Mouse (Mus musculus) heart, embryonic 13.5 days (tissue): ENCODE results near the gene Pak2. TPM values are rescaled to one million over a fixed set of nuclear protein-coding genes. Genes with fewer than 3 reads are reported as not detected.

Experiments used
- ATAC-seq: fragments of 200-750 bp; cut with Nextera tagmentation; 2 replicates; pipeline ENCODE4 v1.8.0; 2017; ENCODE audit warnings: moderate TSS enrichment; ENCODE audit not compliant: insufficient number of reproducible peaks, low FRiP score, low TSS enrichment; ENCODE audit errors: extremely low read depth
- H3K27ac ChIP-seq: fragments of 300-500 bp; sonication (generic); replicated peaks from 2 replicates; pipeline ENCODE4 v1.5.1; 2015; ENCODE audit warnings: moderate library complexity, mild to moderate bottlenecking, inconsistent platforms
- H3K27me3 ChIP-seq: fragments of 300-500 bp; sonication (generic); replicated peaks from 2 replicates; pipeline ENCODE4 v1.6.1; 2015; ENCODE audit warnings: mild to moderate bottlenecking, inconsistent platforms
- H3K36me3 ChIP-seq: fragments of 300-500 bp; sonication (generic); 2 replicates; pipeline ENCODE4 v1.6.1; 2015; ENCODE audit warnings: mild to moderate bottlenecking, inconsistent platforms
- H3K4me1 ChIP-seq: fragments of 300-500 bp; sonication (generic); 2 replicates; pipeline ENCODE4 v1.6.1; 2015; ENCODE audit warnings: inconsistent platforms
- H3K4me2 ChIP-seq: fragments of 300-500 bp; sonication (generic); 2 replicates; pipeline ENCODE4 v1.6.1; 2015; ENCODE audit warnings: inconsistent platforms, mild to moderate bottlenecking, moderate library complexity
- H3K4me3 ChIP-seq: fragments of 300-500 bp; sonication (generic); 2 replicates; pipeline ENCODE4 v1.5.1; 2015; ENCODE audit warnings: moderate library complexity, mild to moderate bottlenecking, inconsistent platforms
- H3K9ac ChIP-seq: fragments of 300-500 bp; sonication (generic); 2 replicates; pipeline ENCODE4 v1.6.1; 2015; ENCODE audit warnings: inconsistent platforms, mild to moderate bottlenecking, moderate library complexity
- H3K9me3 ChIP-seq: fragments of 300-500 bp; sonication (generic); 2 replicates; pipeline ENCODE4 v1.6.1; 2016; ENCODE audit warnings: inconsistent platforms
- WGBS: fragments of 180-500 bp; shearing (Covaris S2); methylation state at CpG from one replicate; pipeline ENCODE4 v1.1.7; 2015; ENCODE audit warnings: mixed read lengths; 5-methylcytosine and 5-hydroxymethylcytosine counted together
- polyA plus RNA-seq: library from polyadenylated mRNA; unstranded; fragments of >200 nt; fragmentation: Nextera tagmentation; extraction: Ambion mirVana; gene quantifications from 2 replicates; pipeline ENCODE4 v1.2.1, GENCODE M21; 2015

The Pak2 gene
- 23.1 and 23.2 TPM in 2 replicates for polyA plus RNA-seq

DNA sequence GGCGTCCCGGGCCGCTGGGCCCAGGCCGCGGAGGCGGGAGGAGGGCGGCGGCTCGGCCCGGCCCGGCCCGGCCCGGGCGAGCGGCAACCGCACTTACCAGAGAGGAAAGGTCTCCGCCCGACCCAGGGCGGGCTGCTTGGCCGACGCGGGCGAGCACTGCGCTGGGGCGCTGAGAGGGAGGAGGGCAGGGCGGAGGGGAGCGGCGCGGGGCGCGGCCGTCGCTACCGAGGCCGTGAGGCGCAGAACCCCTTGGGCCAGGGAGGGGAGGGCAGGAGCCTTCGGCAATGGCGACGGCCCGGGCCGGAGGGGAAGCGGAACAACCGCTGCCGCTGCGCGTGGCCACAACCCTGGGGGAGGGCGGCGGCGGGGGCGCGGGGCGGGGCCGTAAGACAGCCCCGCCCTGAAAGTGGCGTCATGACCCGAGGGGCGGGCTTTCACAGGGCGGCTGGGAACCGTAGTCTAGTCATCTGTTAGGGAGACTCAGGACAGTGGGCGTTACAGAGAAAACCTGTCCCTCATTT is at the start of gene Pak2:
Pak2 (minus strand) TSS at position 352 of the 521 bp plus-strand sequence.
- peaks cover 28% of the 10 kb centered on the region for H3K4me1 ChIP-seq
- peak within 1 kb of the TSS; percentile 91 for H3K4me3 ChIP-seq
- peak within 1 kb of the TSS; percentile 90 for H3K4me2 ChIP-seq
- H3K36me3 ChIP-seq: peaks cover 22% of the 10 kb centered on the region
- H3K9ac ChIP-seq: peak within 1 kb of the TSS; percentile 99
- no peaks in the 10 kb centered on the region for H3K9me3 ChIP-seq
- H3K27ac ChIP-seq: peak within 1 kb of the TSS; percentile 98
- WGBS: under 1% methylated on average over 48 of the region's 60 CpGs
- H3K27me3 ChIP-seq: no peaks in the 10 kb centered on the region
- peak; percentile 96 for ATAC-seq

DNA sequence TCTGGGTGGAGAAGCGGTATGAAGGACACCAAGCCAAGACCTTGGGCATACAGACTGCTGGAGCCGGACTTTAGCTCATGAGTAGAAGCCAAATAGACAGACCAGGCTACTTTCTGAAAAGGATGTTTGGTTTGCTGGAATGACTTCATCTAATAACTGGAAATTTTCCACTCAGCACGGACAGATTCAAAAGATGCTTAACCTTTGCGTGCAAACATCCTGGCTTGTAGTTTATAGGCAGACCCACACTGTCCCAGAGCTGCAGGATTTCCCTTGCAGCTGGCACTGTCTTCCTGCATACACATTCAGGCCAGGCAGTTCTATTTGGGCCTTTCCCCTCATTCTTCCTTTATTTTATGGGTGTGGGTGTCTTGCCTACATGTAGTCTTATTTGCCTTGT is 47.9 kb upstream of the Pak2 start:
- Histone ChIP-seq H3K36me3 (no peaks in the 10 kb centered on the region), H3K4me3 (no peak overlapping the region), H3K9me3 (no peaks in the 10 kb centered on the region), H3K9ac (no peak overlapping the region), H3K4me2 (no peak overlapping the region), H3K27ac (peak overlapping the region; percentile 66), H3K4me1 (peaks cover 10% of the 10 kb centered on the region), H3K27me3 (no peaks in the 10 kb centered on the region)
- 71% methylated on average over 4 of the region's 4 CpGs for WGBS
- no peak for ATAC-seq

DNA sequence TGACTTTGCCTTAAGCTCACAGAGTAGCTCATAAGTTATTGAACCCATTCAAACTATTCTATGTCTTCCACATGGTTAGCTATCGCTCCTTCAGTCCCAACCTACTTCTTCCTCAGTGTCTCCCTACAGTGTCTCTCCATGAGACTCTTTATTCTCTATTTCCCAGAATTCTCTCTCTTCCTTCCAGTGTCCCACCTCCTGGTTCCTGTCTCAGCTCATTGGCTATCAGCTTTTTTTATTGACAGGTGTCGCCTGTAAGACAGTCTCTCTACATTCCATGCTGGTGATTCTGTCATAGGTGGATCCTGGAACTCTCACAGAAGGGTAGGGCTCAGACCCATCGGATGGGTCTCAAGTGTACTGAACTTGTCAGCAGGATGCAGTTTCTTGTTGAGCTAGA is 46.2 kb upstream of the Pak2 start:
- H3K9me3 ChIP-seq: no peaks in the 10 kb centered on the region
- H3K27ac ChIP-seq: no peak overlapping the region
- peaks cover 10% of the 10 kb centered on the region for H3K4me1 ChIP-seq
- no peaks in the 10 kb centered on the region for H3K27me3 ChIP-seq
- no peak overlapping the region for H3K9ac ChIP-seq
- no peaks in the 10 kb centered on the region for H3K36me3 ChIP-seq
- H3K4me3 ChIP-seq: no peak overlapping the region
- ATAC-seq: no peak
- no peak overlapping the region for H3K4me2 ChIP-seq
- 81% methylated on average over 3 of the region's 3 CpGs for WGBS

DNA sequence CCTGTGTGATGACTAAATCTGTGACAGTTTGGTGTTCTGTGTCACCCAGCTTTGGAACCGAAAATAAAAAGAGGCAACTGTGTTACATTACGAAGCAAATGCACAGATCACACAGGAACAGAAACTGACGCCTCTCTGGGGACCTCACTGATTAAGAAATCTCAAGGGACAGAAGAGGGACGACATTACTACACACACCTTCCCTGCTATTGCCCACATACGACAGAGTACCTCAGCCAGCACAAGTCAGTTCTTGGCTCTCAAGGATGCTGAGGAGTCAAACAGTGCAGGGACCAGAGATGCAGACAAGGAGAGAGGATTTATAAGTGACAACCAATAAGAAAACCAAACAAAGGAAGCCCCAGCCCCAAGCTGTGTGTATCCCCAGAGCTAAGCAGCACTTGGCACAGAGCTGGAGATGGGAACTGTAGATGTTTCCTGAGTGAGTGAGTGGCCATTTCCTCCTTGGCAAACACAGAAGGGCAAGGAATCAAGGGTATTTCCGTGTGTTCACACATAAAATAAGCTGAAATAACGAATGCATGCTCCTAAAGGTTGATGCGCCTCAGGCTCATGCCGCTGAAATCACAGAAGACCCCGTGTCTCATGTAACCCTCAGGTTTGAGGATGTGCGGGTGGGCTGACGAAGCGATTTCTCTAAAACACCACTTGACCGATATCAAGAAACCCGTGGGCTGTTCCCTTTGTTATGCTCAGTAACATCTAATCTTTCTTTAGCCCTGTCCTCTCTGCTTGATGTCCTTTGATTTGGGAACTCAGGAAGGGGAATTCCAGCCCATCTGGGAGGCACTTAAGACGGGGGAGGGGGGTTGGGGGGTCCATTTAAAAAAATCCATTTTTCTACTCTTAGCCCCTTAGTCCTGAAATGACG is 45.5 kb upstream of the Pak2 start:
- H3K36me3 ChIP-seq: no peaks in the 10 kb centered on the region
- H3K4me2 ChIP-seq: no peak overlapping the region
- no peaks in the 10 kb centered on the region for H3K27me3 ChIP-seq
- H3K4me3 ChIP-seq: no peak overlapping the region
- H3K9ac ChIP-seq: no peak overlapping the region
- peak overlapping the region; percentile 8; the same call in 1 of the 2 replicates for H3K27ac ChIP-seq
- 48% methylated on average over 17 of the region's 17 CpGs for WGBS
- H3K4me1 ChIP-seq: peaks cover 4% of the 10 kb centered on the region
- H3K9me3 ChIP-seq: no peaks in the 10 kb centered on the region
- no peak for ATAC-seq

DNA sequence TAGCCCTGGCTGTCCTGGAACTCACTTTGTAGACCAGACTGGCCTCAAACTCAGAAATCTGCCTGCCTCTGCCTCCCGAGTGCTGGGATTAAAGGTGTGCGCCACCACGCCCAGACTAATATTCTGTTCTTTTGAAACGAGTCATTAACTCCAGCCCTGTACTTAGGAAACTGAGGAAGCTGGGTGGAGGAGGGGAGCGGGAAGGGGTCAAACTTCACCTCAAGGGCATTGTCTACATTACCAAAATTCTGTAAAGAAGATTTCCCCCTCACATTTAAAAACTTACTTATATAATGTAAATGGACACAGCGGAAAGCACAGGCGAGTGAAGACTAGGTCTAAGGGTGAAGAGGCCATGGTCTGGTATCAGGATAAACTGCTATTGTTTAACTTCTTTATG is 44.9 kb upstream of the Pak2 start:
- no peak overlapping the region for H3K4me3 ChIP-seq
- H3K9me3 ChIP-seq: no peaks in the 10 kb centered on the region
- H3K36me3 ChIP-seq: no peaks in the 10 kb centered on the region
- no peaks in the 10 kb centered on the region for H3K4me1 ChIP-seq
- no peak overlapping the region for H3K4me2 ChIP-seq
- no peaks in the 10 kb centered on the region for H3K27me3 ChIP-seq
- no peak overlapping the region for H3K27ac ChIP-seq
- WGBS: 79% methylated on average over 7 of the region's 7 CpGs
- no peak for ATAC-seq
- H3K9ac ChIP-seq: no peak overlapping the region

DNA sequence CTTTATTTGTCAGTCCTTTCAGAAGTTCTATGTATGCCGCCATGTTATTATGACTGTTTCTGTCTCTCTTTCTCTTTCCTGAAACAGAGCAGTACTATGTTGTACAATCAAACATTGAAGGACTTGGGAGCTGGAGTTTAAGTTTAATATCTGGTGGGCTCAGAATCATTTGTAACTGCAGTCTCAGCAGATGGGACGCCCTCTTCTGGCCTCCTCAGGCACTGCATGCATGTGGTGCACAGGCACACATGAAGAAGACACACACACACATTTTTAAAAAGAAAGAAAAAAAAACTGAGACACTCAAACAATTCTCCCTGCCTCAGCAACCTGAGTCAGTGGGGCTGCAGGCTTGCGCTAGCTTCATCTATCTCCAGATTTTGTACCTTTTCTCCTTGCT is 41.3 kb upstream of the Pak2 start:
- peaks cover 10% of the 10 kb centered on the region for H3K4me1 ChIP-seq
- H3K36me3 ChIP-seq: no peaks in the 10 kb centered on the region
- H3K27ac ChIP-seq: no peak overlapping the region
- no peaks in the 10 kb centered on the region for H3K27me3 ChIP-seq
- no peak overlapping the region for H3K4me3 ChIP-seq
- WGBS: 74% methylated on average over 3 of the region's 3 CpGs
- no peaks in the 10 kb centered on the region for H3K9me3 ChIP-seq
- no peak for ATAC-seq
- H3K9ac ChIP-seq: no peak overlapping the region
- no peak overlapping the region for H3K4me2 ChIP-seq

DNA sequence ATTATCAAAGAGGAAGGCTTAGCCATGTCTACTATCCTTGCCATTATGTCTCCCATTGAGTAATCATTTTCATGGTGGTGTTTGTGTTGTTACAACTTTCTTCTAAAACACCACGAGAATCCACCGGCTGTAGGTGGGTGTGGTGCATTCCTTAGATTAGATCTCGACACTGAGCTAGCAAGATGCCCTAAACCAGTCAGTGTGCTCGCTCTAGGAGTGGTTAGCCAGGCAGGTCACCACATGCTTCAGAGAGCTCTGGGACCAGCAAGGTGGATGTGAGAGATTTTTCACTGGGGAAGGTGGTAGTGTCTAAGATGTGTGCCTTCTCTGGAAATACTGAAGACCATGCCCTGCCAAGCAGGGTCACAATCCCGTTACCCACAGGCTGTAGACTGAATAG is 37.0 kb upstream of the Pak2 start:
- Histone ChIP-seq H3K27me3 (no peaks in the 10 kb centered on the region), H3K27ac (no peak overlapping the region), H3K4me2 (no peak overlapping the region), H3K4me1 (peaks cover 10% of the 10 kb centered on the region), H3K9me3 (no peaks in the 10 kb centered on the region), H3K36me3 (no peaks in the 10 kb centered on the region), H3K9ac (no peak overlapping the region), H3K4me3 (no peak overlapping the region)
- WGBS: 22% methylated on average over 5 of the region's 5 CpGs
- no peak for ATAC-seq

DNA sequence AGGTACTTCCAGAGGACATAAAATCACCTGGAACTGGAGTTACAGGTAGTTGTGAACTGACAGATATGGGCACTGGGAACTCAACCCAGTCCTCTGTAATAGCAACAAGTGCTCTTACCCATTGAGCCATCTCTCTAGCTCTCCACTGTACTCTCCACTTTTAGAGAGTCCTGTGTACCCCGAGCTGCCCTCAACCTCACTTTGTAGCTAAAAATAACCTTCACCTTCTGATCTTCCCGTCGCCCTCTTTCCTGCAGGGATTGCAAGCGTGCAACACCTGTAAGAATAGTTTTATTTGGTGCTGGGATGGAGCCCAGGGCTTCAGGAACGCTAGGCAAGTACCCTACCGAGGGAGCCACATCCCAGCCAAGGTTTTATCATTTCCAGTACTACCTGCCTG is 36.6 kb upstream of the Pak2 start:
- peak overlapping the region; percentile 38 for H3K4me2 ChIP-seq
- no peak overlapping the region for H3K27ac ChIP-seq
- WGBS: 46% methylated on average over 6 of the region's 6 CpGs
- no peak for ATAC-seq
- no peak overlapping the region for H3K4me3 ChIP-seq
- H3K9me3 ChIP-seq: no peaks in the 10 kb centered on the region
- H3K27me3 ChIP-seq: no peaks in the 10 kb centered on the region
- peaks cover 1% of the 10 kb centered on the region; the same call in 1 of the 2 replicates for H3K36me3 ChIP-seq
- H3K9ac ChIP-seq: no peak overlapping the region
- peaks cover 10% of the 10 kb centered on the region for H3K4me1 ChIP-seq

DNA sequence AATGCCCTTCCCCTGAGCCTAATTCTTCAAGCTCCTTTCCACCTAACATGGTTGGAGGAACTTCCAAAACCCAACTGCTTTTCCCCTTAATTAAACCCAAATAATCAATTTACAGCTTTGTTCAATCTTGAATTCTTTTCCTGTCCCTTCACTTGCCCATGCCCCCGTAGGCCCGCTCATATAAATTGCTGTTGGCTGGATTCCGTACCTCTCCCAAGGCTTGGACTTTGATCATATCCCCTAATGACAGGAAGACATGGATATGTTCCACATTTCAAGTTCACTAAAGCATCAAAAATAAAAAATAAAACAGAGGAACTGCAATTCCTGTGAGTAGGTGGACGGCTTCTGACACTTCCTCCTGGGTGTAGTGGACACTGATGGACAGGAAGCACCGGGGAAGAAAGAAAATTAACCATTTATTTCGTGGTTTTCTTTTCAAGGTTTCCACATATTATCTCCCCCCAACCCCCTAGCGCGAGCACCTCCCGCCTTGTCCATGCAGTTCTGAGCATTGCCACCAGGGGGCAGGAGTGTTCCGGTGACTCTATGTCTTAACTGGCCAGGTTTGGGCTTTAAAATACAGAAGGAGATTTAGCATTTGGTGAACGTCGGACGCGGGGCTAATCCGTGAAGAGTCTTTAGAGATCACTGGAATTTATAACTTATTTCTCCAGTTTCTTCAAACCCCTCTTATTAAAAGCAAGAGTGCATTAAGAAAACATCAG is 36.0 kb upstream of the Pak2 start:
- Histone ChIP-seq H3K4me3 (no peak overlapping the region), H3K9me3 (no peaks in the 10 kb centered on the region), H3K4me1 (peaks cover 10% of the 10 kb centered on the region), H3K36me3 (peaks cover 8% of the 10 kb centered on the region), H3K27ac (no peak overlapping the region), H3K9ac (peak overlapping the region; percentile 8; the same call in 1 of the 2 replicates), H3K4me2 (peak overlapping the region; percentile 38), H3K27me3 (no peaks in the 10 kb centered on the region)
- no peak for ATAC-seq
- WGBS: 14% methylated on average over 15 of the region's 15 CpGs

DNA sequence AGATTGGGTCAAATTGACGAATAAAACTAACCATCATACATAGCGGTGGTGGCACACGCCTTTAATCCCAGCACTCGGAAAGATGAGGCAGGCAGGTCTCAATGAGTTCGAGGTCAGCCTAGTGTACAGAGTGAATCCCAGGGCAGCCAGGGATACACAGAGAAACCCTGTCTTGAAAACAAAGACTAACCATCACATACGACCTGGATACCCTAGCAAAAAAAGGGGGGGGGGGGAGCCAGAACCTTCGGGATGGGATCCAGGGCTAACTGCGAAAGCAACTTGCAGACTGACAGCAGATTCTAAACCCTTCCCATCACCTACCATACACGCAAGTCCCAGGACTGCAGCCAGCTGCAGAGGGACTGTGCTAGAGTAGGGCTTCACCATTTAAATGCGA is 35.3 kb upstream of the Pak2 start:
- WGBS: 78% methylated on average over 10 of the region's 10 CpGs
- Histone ChIP-seq H3K4me2 (no peak overlapping the region), H3K27me3 (no peaks in the 10 kb centered on the region), H3K27ac (no peak overlapping the region), H3K9ac (0 out of 2 replicates have a peak overlapping the region, but pooled peaks have one; percentile 8), H3K4me3 (no peak overlapping the region), H3K36me3 (peaks cover 10% of the 10 kb centered on the region), H3K4me1 (peaks cover 10% of the 10 kb centered on the region), H3K9me3 (no peaks in the 10 kb centered on the region)
- no peak for ATAC-seq

DNA sequence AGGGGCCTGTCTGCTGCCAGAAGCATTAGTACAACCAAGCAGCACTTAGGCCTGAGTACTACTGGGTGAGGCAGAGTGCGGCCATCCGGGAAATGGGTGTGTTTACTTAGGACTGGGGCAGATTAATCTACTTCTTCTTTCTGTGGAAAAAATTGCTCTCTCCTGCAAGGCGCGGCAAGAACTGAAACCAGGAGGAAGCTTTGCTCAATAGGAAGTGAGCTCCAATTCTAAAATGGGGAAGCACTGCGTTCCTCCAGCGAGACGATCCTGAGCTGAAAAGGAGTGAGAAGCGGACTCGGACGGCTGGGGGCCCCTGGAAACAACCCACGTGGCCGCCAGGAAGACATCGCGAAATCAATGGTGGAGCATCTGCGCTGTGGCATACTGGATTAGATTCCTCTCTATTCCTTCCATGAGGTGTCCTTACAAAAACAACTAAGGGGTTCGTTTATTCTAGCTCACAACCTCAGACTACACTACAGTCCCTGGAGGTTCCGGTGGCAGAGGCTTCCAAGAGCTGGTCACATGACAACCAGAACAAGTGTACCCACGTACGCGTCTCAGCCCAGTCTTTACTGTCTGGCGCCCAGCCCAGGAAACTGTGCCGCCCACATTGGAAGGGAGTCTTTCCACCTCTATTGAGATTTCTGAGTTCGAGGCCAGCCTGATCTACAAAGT is 34.5 kb upstream of the Pak2 start:
- Histone ChIP-seq H3K27me3 (no peaks in the 10 kb centered on the region), H3K27ac (peak overlapping the region; percentile 72), H3K4me3 (0 out of 2 replicates have a peak overlapping the region, but pooled peaks have one; percentile 13), H3K4me2 (peak overlapping the region; percentile 46), H3K9me3 (no peaks in the 10 kb centered on the region), H3K36me3 (peaks cover 14% of the 10 kb centered on the region), H3K9ac (0 out of 2 replicates have a peak overlapping the region, but pooled peaks have one; percentile 50), H3K4me1 (peaks cover 10% of the 10 kb centered on the region)
- 50% methylated on average over 23 of the region's 23 CpGs for WGBS
- ATAC-seq: no peak; the same call in 1 of the 2 replicates
